Mouse (Mus musculus) adrenal gland, postnatal 36 days (tissue): ENCODE results near the gene Polm. TPM values are rescaled to one million over a fixed set of nuclear protein-coding genes. Genes with fewer than 3 reads are reported as not detected.
A peak's percentile ranks its signal among the peaks of the same experiment; 100 is the strongest.

ENCODE experiments used
- DNase-seq, 2 experiments: peaks; one replicate each; pipeline ENCODE4 v3.0.0; 2021; ENCODE audit warnings: mixed read lengths in 1 of 2
- long read RNA-seq, 2 experiments: library from polyadenylated mRNA; stranded (forward); transcript quantifications; one replicate each; pipeline ENCODE4 v2.0.0; 2021; ENCODE audit warnings: borderline sequencing depth in 2 of 2
- total RNA-seq, 2 experiments: library from RNA; stranded (reverse); gene quantifications; 2 replicates each; pipeline ENCODE4 v1.2.3; 2021

Gene Polm
- total RNA-seq, result 1 to 10 TPM; 5.6 to 6.9 TPM
- long read RNA-seq, experiment 1, partial matches to known transcripts, result 2 of 5 reads
- long read RNA-seq, experiment 1, other reads (novel, unspliced or antisense), result 1 of 5 reads
- long read RNA-seq, experiment 2, partial matches to known transcripts, result 2 of 5 reads
- long read RNA-seq, experiment 2, other reads (novel, unspliced or antisense), result 2 of 5 reads

GRCm38 (mm10) chr11:5837251-5838246 is at the start of gene Polm:
Gene Polm (minus strand): TSS chr11:5838016.
- peak; percentile 95 to 97 for DNase-seq

GRCm38 (mm10) chr11:5887250-5887649 is 49.4 kb upstream of the Polm start:
- no peak for DNase-seq

- DNase-seq, result peak; percentile 59 to 76
Observed at GRCm38 (mm10) chr11:5886187-5886586, 48.4 kb upstream of the Polm start.

DNA sequence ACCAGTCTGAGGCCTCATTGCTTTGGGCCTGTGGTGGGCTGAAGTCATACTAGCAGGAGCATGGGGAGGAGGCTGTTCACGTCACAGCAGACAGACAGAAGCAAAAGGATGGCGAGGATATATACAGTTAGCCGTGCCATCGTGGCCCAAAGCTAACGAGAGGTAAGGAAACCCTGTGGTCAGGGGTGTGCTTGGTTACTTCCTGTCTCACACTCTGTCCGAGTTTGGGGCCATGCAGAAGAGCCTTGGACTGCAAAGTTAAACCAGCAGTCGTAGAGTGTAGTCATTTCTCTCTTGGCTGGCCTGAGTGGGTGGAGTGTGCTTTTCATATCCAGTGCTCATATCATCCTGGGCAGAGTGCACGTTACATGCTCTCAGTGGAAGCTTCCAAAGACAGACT is 44.7 kb upstream of the Polm start:
- no peak for DNase-seq

GRCm38 (mm10) chr11:5879905-5880304 is 42.1 kb upstream of the Polm start:
- DNase-seq, result peak; percentile 56 to 72

- no peak for DNase-seq
Observed at GRCm38 (mm10) chr11:5878661-5879060, 40.8 kb upstream of the Polm start.

GRCm38 (mm10) chr11:5877921-5878526 is 40.2 kb upstream of the Polm start, which contains the start of gene Pold2:
Gene Pold2 (minus strand): TSS chr11:5878292.
- peak; percentile 99 for DNase-seq

DNA sequence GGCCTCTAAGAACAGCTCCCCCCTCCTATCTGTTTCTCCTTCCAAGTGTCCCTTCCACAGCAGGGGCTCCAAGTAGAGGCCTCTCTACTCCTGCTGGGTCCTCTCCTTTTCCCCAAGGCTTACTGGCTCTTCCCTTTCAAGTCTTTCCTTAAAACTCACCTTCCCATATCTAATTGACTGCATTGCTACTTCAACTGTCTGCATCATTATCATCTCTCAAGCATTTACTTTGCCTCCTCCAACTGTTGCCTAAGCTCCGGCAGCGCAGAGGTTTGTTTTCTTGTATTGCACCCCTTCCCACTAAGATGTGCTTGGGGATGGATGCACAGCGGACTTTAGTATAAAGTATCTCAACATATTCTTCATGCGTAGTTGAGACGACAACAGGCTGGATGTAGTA is 39.6 kb upstream of the Polm start:
- no peak for DNase-seq

DNA sequence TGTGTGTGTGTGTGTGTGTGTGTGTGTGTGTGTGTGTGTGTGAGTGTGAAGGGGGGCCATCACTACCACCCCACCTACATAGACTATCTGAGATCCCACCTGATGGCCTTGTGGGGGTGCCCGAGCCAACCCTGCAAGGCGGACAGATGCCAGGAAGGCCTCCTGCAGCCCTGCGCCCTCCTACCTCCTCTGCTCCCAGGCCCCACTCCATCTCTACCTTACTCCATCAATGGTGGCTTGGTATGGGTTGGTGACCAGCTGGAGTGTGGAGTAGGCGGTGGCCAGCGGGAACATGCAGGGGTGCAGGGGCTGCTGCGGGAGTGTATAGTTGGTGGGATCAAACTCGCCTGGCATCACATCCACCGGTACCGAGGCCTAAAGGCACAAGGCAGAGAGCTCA is 35.4 kb upstream of the Polm start:
- DNase-seq, result no peak

DNA sequence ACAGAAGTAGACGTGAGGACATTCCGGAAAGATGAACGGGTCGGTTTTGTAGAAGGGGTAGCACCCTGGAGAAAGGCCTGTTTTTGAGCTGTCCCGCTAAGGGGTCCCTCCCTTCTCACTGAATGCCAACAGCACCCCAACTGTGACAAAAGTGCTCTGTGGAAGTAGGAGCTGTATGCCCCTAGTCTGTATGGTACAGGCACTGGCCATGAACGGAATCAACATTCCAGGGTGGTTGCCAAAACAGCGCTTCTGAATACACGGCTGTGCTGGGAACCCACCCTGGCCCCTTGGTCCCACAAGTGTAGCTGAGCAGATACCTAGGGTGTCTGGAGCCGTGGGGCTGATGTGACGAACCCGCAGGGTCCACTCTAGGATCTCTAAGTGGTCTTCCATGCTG is 34.9 kb upstream of the Polm start:
- no peak for DNase-seq

DNA sequence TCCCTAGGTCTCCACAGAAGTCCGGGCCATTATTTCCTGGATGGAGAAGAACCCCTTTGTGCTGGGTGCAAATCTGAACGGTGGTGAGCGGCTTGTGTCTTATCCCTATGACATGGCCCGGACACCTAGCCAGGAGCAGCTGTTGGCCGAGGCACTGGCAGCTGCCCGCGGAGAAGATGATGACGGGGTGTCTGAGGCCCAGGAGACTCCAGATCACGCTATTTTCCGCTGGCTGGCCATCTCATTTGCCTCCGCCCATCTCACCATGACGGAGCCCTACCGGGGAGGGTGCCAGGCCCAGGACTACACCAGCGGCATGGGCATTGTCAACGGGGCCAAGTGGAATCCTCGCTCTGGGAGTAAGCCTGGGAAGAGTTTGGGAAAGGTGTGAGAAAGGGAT is 32.3 kb upstream of the Polm start:
- DNase-seq, result no peak

- no peak for DNase-seq
Observed at GRCm38 (mm10) chr11:5869331-5869730, 31.5 kb upstream of the Polm start.

DNA sequence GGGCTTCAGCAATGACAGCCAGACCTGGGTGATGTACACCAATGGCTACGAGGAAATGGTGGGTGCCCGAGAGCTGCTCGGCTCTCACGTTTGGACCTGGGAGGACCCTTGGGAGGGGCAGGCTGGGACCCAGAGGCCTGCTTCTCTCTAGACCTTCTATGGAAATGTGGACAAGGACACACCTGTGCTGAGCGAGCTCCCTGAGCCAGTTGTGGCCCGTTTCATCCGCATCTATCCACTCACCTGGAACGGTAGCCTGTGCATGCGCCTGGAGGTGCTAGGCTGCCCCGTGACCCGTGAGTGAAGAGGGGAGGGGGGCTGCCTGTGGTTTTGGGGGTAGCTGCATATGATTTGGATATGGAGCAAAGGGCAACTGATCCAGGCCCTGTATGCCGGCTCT is 30.5 kb upstream of the Polm start:
- no peak for DNase-seq

- DNase-seq, result no peak
Observed at GRCm38 (mm10) chr11:5867196-5867595, 29.4 kb upstream of the Polm start.

- peak; percentile 87 to 90 for DNase-seq
Observed at GRCm38 (mm10) chr11:5862394-5863105, 24.7 kb upstream of the Polm start.

- peak; percentile 92 to 94 for DNase-seq
Observed at GRCm38 (mm10) chr11:5861678-5862393, 24.0 kb upstream of the Polm start, which contains the start of gene Aebp1. Gene Aebp1 (plus strand): TSS chr11:5861947.

DNA sequence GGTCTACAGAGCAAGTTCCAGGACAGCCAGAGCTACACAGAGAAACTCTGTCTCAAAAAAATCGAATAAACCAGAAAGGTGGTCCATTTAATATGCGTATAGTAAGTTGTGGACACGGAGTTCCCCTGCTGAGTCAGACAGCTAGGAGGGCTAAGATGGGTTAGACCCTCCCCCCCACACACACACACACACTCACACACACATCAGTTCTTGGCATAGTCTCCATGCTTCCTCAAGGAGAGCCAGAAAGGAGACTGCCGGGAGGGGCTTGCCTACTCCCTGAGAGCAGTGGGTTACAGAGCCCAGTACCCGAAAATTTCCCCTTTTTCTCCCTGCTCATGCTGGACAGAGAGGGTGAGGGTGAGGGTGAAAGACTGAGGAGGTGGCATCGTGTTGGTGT is 22.8 kb upstream of the Polm start:
- DNase-seq, result no peak

DNA sequence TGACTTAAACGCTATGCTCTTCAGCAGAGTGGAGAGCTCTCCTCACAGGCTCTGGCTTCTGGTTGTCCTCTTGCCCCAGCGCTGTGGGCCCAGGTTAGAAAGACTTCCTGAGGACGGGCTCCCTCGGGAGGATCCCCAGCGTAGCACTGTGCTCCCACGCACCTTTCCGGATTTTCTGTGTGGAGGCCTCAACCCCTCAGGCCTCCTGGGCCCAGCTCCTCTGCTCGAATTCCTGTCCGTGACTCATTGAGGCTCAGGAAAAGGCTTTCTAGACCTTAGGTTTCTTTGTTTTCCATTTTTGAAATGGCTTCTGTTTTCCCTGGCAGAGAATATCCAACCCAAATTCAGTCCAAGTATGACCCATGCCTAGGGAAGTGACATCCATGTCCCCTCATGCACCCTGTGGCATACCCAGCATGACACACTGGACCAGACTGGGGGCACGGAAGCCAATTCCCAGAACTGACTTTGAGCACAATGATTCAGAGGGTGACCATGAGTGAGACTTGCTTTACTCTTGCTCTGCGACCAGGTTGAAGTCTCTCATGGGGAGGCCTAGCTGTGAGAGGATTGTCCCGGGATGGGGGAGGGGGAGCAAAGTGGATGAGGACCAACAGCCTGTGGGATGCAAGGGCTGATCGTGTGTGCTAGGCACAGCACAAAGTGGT is 22.2 kb upstream of the Polm start:
- peak in 1 of 2 experiments; percentile 28 for DNase-seq

DNA sequence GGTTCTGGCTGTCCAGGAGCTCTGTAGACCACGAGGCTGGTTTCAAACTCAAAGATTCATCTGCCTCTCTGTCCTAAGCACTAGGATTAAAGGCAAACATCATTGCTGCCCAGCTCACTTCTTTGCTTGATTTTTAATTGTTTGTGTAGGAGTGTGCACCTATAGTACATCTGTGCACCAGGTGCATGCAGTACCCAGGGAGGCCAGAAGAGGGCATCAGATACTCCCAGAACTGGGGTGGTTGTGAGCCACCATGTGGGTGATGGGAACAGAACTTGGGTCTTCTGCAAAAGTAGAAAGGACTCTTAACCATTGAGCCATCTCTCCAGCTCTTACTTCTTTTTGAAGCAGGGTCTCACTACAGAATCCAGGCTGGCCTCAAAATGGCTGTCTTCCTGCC is 20.9 kb upstream of the Polm start:
- no peak for DNase-seq

- no peak for DNase-seq
Observed at GRCm38 (mm10) chr11:5856479-5857130, 18.8 kb upstream of the Polm start.
